11 mouse cellular contexts compared by ENCODE assay signal in genomic region chr11:110098901-110099300, GRCm38 (mm10). TPM values are rescaled to one million over a fixed set of nuclear protein-coding genes. Genes with fewer than 3 reads are reported as not detected.
"Had no signal": no experiment of that assay in that cellular context is flagged by ENCODE, and none has a peak within 500 bp of the region (broad histone marks: within the 10 kb centered on the region; RNA-seq: fewer than 3 reads in every experiment).

No protein-coding gene starts in this region.

- H3K4me1 ChIP-seq: kidney, embryonic 15.5 days; midbrain, embryonic 12.5 days; neural tube, embryonic 13.5 days had no signal

- H3K27me3 ChIP-seq: kidney, embryonic 15.5 days; limb, embryonic 13.5 days; midbrain, embryonic 12.5 days; neural tube, embryonic 13.5 days had no signal

- H3K27ac ChIP-seq: kidney, embryonic 15.5 days; limb, embryonic 13.5 days; liver, embryonic 14.5 days; midbrain, embryonic 12.5 days; neural tube, embryonic 13.5 days; stomach, postnatal 0 days had no signal

- H3K36me3 ChIP-seq: kidney, embryonic 15.5 days; limb, embryonic 13.5 days; midbrain, embryonic 12.5 days; neural tube, embryonic 13.5 days had no signal

- DNase-seq: kidney, postnatal 14 days; left cerebral cortex, postnatal 4 days; retina, postnatal 1 day; thymus, postnatal 4 days had no signal

- H3K9me3 ChIP-seq: kidney, embryonic 15.5 days; limb, embryonic 13.5 days; midbrain, embryonic 12.5 days; neural tube, embryonic 13.5 days had no signal

- H3K4me3 ChIP-seq: kidney, embryonic 15.5 days; limb, embryonic 13.5 days; midbrain, embryonic 12.5 days; neural tube, embryonic 13.5 days had no signal

RNA-seq across cellular contexts. Expression of gene Abca8a, which starts 3.1 kb away (rescaled TPM):
- total RNA-seq: megakaryocyte-erythroid progenitor cell, adult 5-6 weeks had no signal
- polyA plus RNA-seq: midbrain, embryonic 12.5 days had no signal
